Mouse (Mus musculus): ENCODE measurements around the gene Rpl22l1.

Gene Rpl22l1

DNA sequence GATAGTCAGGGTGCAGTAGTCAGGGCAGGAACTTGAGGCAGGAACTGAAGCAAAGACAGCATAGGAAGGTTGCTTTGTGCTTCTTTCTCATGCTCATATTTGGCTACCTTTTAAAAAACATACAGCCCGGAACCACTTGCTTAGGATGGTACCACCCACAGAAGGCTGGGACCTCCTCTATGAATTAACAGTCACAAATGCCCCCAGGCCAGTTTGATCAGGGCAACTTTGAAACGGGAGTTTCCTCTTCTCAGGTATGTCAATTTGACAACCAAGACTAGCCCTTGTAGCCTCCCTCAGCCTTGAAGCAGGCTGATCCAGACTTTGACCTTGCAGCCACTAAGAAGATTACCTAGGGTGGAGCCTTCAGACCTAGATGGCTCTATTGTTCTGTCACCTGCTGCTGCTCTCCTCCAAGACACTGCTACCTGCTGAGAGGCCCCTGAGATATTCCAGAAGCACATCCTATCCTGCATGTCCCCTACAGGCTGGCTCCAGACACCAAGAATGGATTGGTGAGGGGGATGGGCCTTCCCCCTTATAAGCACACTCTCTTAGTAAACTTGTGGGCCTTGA lies 31.6 kb downstream of the Rpl22l1 start:
- WGBS: 87% methylated on average over 2 of the region's 2 CpGs

GRCm38 (mm10) chr3:28841886-28842649 lies 36.8 kb downstream of the Rpl22l1 start:
- 52% methylated on average over 3 of the region's 3 CpGs for WGBS

GRCm38 (mm10) chr3:28843231-28843630 lies 38.0 kb downstream of the Rpl22l1 start:
- WGBS: 78% methylated on average over 8 of the region's 8 CpGs

- 94% methylated on average over 3 of the region's 3 CpGs for WGBS
Observed at GRCm38 (mm10) chr3:28852174-28852573, 46.9 kb downstream of the Rpl22l1 start.

All from cerebral cortex, adult 2 months (tissue).